Mouse (Mus musculus) E14TG2a.4 (cell line): Measurements from ENCODE around the gene Myo1a.

Experiments
- H3K27me3 ChIP-seq: 2 replicates; pipeline ENCODE4 v1.6.1; 2014; ENCODE audit warnings: low read length, control low read depth; ENCODE audit not compliant: insufficient read depth
- H3K36me3 ChIP-seq: 2 replicates; pipeline ENCODE4 v1.6.1; 2014; ENCODE audit warnings: low read length, control low read depth; ENCODE audit not compliant: insufficient read depth
- H3K4me1 ChIP-seq: replicated peaks from 2 replicates; pipeline ENCODE4 v1.6.1; 2014; ENCODE audit warnings: low read depth, low read length, control low read depth
- H3K4me3 ChIP-seq: replicated peaks from 2 replicates; pipeline ENCODE4 v1.5.1; 2014; ENCODE audit warnings: mild to moderate bottlenecking, low read length
- H3K9me3 ChIP-seq: 2 replicates; pipeline ENCODE4 v1.6.1; 2014; ENCODE audit warnings: low read length, control low read depth
- CTCF ChIP-seq: conservative IDR thresholded peaks from 2 replicates; pipeline ENCODE4 v1.5.1; 2014; ENCODE audit warnings: low read length
- NANOG ChIP-seq: IDR thresholded peaks from 2 replicates; pipeline ENCODE4 v1.6.1; 2014; ENCODE audit warnings: borderline replicate concordance, low read length, mixed read lengths
- POU5F1 ChIP-seq: IDR thresholded peaks from 2 replicates; pipeline ENCODE4 v1.6.1; 2014; ENCODE audit warnings: low read length, borderline replicate concordance

Gene Myo1a

DNA sequence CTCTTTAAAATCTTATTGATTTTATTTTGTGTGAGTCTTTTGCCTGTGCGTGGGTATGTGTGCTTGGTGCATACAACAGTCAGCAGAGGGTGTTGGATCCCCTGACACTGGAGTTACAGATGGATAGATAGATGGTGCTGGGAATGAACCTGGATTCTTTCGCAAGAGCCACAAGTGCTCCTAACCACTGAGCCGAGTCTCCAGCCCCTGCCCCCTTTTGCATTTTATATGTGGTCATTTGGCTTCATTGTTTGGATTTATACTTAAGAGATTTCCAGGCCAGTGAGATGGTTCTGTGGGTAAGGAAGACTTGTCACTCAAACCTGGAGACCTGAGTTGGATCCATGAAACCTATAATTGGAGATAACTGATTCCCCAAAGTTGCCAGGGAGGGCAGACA, 25.1 kb upstream of the Myo1a start:
- H3K9me3 ChIP-seq: peaks cover 2% of the 10 kb centered on the region; the same call in 1 of the 2 replicates

DNA sequence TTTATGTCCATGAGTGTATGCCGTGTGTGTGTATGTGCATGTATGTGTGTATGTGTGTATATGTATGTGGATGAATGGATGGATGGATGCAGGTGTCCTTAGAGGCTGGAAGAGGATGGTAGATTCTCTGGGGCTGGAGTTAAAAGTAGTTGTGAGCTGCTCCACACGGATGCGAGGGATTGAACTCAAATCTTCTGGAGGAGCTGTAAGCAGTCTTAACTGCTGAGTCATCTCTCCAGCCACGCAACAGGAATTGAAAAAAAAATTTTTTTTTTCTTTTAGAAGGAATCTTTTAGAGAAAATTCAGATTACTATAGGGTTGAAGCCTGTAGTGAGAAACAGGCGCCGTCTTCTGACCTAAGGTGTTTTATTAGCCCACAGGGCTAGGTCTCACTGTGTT, 22.1 kb upstream of the Myo1a start:
- Histone ChIP-seq H3K36me3 (peaks cover 27% of the 10 kb centered on the region), H3K9me3 (no peaks in the 10 kb centered on the region), H3K4me1 (peaks cover 26% of the 10 kb centered on the region), H3K27me3 (no peaks in the 10 kb centered on the region), H3K4me3 (no peak overlapping the region)
- no peak for TF ChIP-seq CTCF

More for the DNA sequence above, 25.1 kb upstream of the Myo1a start:
- no peak overlapping the region for H3K4me3 ChIP-seq
- TF ChIP-seq POU5F1 (no peak), NANOG (no peak), CTCF (no peak)
- no peaks in the 10 kb centered on the region for H3K27me3 ChIP-seq
- H3K4me1 ChIP-seq: peaks cover 36% of the 10 kb centered on the region
- H3K36me3 ChIP-seq: peaks cover 27% of the 10 kb centered on the region

DNA sequence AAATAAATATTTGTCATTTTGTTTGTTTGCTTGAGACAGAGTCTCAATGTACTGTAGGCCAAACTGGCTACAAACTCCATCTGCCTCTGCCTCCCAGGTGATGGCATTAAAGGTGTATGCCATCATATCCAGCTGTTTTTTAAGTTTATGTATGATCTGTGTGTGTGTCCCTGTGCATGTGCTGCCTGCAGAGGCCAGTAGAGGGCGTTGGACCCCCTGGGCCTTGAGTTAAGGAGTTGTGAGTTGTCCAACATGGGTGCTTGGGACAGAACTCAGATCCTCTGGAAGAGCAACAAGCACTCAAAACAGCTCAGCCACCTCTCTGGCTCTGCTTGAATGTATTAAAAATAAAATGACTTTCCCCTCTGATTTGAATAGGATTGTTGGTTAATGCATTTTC, 13.9 kb upstream of the Myo1a start:
- Histone ChIP-seq H3K4me3 (no peak overlapping the region), H3K4me1 (0 out of 2 replicates have a peak, but pooled peaks cover under 1% of the 10 kb centered on the region), H3K36me3 (peaks cover 69% of the 10 kb centered on the region), H3K9me3 (no peaks in the 10 kb centered on the region), H3K27me3 (no peaks in the 10 kb centered on the region)
- peak; percentile 70 for TF ChIP-seq CTCF
- TF ChIP-seq POU5F1: no peak

DNA sequence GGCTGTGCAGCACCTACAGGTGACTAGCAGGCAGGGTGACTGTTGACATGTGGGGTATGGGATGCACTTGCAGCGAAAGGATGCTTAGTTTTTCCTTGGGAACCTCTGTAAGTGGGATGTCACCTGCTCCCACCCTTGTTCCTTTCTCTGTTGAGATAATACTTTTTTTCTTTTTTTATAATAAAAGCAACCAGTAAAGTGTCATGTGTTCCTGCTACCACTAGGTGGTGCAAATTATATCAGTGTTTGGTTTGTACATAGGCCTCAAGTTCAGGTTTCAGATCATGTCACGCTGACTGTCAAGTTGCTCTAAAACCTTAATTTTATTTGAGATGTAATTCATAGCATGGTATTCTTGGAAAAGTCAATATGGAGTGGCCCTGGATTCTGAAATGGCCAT, 10.3 kb upstream of the Myo1a start:
- H3K36me3 ChIP-seq: peaks cover 86% of the 10 kb centered on the region
- TF ChIP-seq POU5F1 (no peak), CTCF (peak; percentile 74), NANOG (no peak)
- no peaks in the 10 kb centered on the region for H3K27me3 ChIP-seq
- H3K4me1 ChIP-seq: peaks cover 11% of the 10 kb centered on the region; the same call in 1 of the 2 replicates
- H3K9me3 ChIP-seq: no peaks in the 10 kb centered on the region
- H3K4me3 ChIP-seq: no peak overlapping the region

- H3K4me1 ChIP-seq: peaks cover 13% of the 10 kb centered on the region; the same call in 1 of the 2 replicates
Observed at GRCm38 (mm10) chr10:127695775-127696174, 9.2 kb upstream of the Myo1a start.

DNA sequence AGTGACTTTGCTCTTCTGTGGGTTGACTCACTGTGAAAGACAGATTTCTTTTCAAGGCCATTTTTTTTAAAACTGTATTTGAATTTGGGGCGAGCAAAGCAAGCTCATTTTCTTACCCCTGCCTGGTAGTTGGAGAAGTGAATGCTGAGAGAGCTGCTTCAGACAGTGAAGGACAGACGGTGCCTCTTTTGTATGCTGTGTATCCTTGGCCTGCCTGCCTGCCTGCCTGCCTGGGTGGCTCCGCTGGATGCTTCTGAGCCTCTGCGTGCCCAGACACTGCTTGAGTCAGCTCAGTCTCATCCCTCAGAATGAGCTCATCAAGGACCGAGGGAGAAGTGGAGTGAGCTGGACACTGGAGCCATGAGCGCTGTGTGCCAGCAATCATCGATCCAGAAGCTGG, 6.0 kb upstream of the Myo1a start:
- Histone ChIP-seq H3K36me3 (peaks cover 62% of the 10 kb centered on the region), H3K4me3 (no peak overlapping the region), H3K27me3 (no peaks in the 10 kb centered on the region), H3K4me1 (peaks cover 34% of the 10 kb centered on the region), H3K9me3 (no peaks in the 10 kb centered on the region)
- TF ChIP-seq POU5F1: no peak
- no peak for TF ChIP-seq NANOG
- TF ChIP-seq CTCF: no peak

More at GRCm38 (mm10) chr10:127695775-127696174, 9.2 kb upstream of the Myo1a start:
- no peaks in the 10 kb centered on the region for H3K27me3 ChIP-seq
- no peak overlapping the region for H3K4me3 ChIP-seq
- H3K36me3 ChIP-seq: peaks cover 89% of the 10 kb centered on the region
- TF ChIP-seq NANOG (no peak), CTCF (no peak), POU5F1 (no peak)
- H3K9me3 ChIP-seq: no peaks in the 10 kb centered on the region

GRCm38 (mm10) chr10:127703299-127703698, 1.7 kb upstream of the Myo1a start:
- Histone ChIP-seq H3K27me3 (peaks cover 7% of the 10 kb centered on the region), H3K4me1 (peaks cover 64% of the 10 kb centered on the region), H3K36me3 (peaks cover 23% of the 10 kb centered on the region), H3K4me3 (no peak overlapping the region), H3K9me3 (no peaks in the 10 kb centered on the region)
- no peak for TF ChIP-seq POU5F1
- TF ChIP-seq CTCF: no peak
- TF ChIP-seq NANOG: no peak

DNA sequence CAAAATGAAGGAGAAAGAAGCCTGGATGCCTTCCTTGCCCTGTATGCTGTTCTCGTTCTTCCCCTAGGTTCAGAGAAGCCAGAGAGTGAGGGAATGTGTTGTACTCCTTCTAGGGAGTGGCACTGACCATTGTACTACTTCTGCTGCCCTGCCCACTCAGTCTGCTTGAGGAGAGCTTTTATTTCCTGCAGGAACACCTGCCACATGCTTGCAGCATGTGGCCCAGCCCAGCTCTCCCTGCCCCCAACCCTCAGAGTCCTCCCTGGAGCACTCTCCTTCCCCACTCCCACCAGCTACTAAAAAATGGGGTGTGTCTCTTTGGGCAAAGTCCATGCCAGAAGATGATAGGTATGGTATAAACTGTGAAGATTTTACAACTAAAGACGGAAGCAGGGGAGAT, 677 bp upstream of the Myo1a start:
- Histone ChIP-seq H3K4me1 (peaks cover 64% of the 10 kb centered on the region), H3K4me3 (no peak overlapping the region), H3K36me3 (peaks cover 13% of the 10 kb centered on the region), H3K9me3 (no peaks in the 10 kb centered on the region), H3K27me3 (peaks cover 8% of the 10 kb centered on the region)
- no peak for TF ChIP-seq NANOG
- TF ChIP-seq POU5F1: no peak

DNA sequence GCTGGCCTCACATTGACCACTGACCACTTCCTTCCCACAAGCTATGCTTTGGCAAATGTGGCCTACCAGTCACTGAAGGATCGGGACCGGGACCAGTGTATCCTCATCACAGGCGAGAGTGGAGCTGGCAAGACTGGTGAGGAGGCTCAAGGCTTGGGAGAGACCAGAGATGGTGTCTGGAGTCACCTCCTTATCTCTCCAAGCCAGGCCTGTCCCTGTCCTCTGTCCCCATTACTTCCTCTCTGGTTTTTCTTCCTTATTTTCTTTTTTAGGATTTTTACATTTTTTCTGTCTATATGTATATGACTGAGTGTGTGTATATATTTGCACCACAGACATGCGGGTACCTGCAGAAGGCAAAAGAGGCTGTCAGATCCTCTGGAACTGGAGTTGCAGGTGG, 813 bp downstream of the Myo1a start:
- TF ChIP-seq POU5F1 (no peak), CTCF (no peak), NANOG (no peak)

More for the DNA sequence above, 813 bp downstream of the Myo1a start:
- Histone ChIP-seq H3K9me3 (no peaks in the 10 kb centered on the region), H3K4me3 (no peak overlapping the region), H3K36me3 (no peaks in the 10 kb centered on the region), H3K27me3 (peaks cover 8% of the 10 kb centered on the region), H3K4me1 (peaks cover 71% of the 10 kb centered on the region)
